Mouse (Mus musculus): ENCODE measurements at regions not wholly inside any gene's neighbourhood (a gene's known extent, or its start where the extent isn't known, plus 50 kb on each side); places are given as distances from the start of the nearest gene placed in this dataset.

DNA sequence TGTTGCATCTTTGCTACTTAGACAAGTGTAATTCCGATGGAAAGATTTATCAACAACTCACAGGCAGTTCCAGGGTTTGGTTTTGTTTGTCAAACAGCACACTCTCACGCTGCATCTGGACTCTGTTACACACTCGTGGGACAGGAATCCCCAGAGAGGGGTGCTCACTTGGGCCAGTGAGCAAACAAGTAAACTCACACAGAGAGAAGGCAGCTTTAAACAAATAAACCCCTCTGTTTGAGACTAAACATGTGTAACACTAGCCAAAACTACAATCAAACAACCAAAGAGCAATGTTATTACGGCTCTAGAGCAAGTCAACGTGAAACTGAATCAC, 65.0 kb upstream of the Tmco5 start:
- no peak for DNase-seq (ENCODE audit: low spot score)
- WGBS, result 60% methylated on average over 5 of the region's 5 CpGs
- Histone ChIP-seq H3K4me2 (no peak overlapping the region), H3K27ac (ENCODE audit: low read depth, low read length) (no peak overlapping the region), H3K9me3 (ENCODE audit: control insufficient read depth, low read length) (no peaks in the 10 kb centered on the region), H3K9ac (ENCODE audit: low read depth, low read length) (no peak overlapping the region), H3K36me3 (ENCODE audit: control insufficient read depth, insufficient read depth, low read length) (no peaks in the 10 kb centered on the region), H3K27me3 (replicated peaks; ENCODE audit: control insufficient read depth, insufficient read depth, low read length) (no peaks in the 10 kb centered on the region), H3K4me1 (replicated peaks; ENCODE audit: control insufficient read depth, insufficient read depth, low read length) (no peaks in the 10 kb centered on the region), H3K4me3 (ENCODE audit: low read depth, low read length) (no peak overlapping the region)
- no peak for ATAC-seq (replicated peaks; ENCODE audit: low FRiP score)

DNA sequence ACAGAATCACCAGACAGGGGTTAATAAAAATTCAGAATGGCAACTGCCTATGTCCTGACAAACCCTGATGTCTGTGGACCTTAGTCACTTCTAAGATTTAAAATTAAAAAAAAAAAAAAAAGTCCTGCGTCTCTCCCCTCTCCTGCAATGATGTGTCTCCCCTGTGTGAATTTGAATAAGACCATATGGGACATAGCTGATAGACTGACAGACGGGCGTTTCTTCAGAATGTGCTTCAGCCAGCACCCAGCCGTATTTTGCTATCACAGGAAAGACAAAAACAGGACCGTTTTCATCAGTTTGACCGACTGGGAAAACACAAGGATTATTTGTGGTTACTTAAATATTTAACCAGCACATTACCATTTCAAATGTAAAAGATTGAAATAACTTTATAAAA, 61.4 kb upstream of the Tmco5 start:
- no peaks in the 10 kb centered on the region for H3K4me1 ChIP-seq (replicated peaks; ENCODE audit: control insufficient read depth, insufficient read depth, low read length)
- no peak for DNase-seq (ENCODE audit: low spot score)

DNA sequence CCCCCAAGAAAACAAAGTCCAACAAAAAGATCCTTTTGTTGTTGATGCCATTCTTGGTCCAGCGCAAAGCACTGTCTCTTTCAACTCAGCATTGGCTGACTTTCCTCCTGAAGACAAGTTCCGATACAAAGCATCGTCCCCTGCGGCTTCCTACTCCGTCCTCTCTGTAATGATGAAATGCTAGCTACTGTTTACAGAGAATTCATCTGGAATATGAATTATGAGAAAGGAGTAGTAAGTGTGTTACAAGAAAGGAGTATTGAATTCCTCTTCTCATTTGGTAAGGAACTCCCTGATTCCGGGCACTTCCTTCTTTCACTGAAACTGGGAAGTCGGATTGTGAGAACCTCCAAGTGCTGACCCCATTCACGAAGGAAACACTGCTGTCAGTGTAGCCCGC, 60.9 kb upstream of the Tmco5 start:
- ATAC-seq (replicated peaks; ENCODE audit: low FRiP score) (no peak), DNase-seq (ENCODE audit: low spot score) (no peak)
- Histone ChIP-seq H3K27me3 (replicated peaks; ENCODE audit: control insufficient read depth, insufficient read depth, low read length) (no peaks in the 10 kb centered on the region), H3K27ac (ENCODE audit: low read depth, low read length) (no peak overlapping the region), H3K9me3 (ENCODE audit: control insufficient read depth, low read length) (no peaks in the 10 kb centered on the region), H3K36me3 (ENCODE audit: control insufficient read depth, insufficient read depth, low read length) (no peaks in the 10 kb centered on the region), H3K9ac (ENCODE audit: low read depth, low read length) (no peak overlapping the region), H3K4me2 (no peak overlapping the region), H3K4me3 (ENCODE audit: low read depth, low read length) (no peak overlapping the region), H3K4me1 (replicated peaks; ENCODE audit: control insufficient read depth, insufficient read depth, low read length) (no peaks in the 10 kb centered on the region)
- WGBS, result 63% methylated on average over 9 of the region's 9 CpGs

More for the DNA sequence above, 61.4 kb upstream of the Tmco5 start:
- no peak overlapping the region for H3K27ac ChIP-seq (ENCODE audit: low read depth, low read length)
- H3K4me3 ChIP-seq (ENCODE audit: low read depth, low read length), result no peak overlapping the region
- no peaks in the 10 kb centered on the region for H3K27me3 ChIP-seq (replicated peaks; ENCODE audit: control insufficient read depth, insufficient read depth, low read length)
- H3K9ac ChIP-seq (ENCODE audit: low read depth, low read length), result no peak overlapping the region
- H3K4me2 ChIP-seq, result no peak overlapping the region
- 70% methylated on average over 6 of the region's 6 CpGs for WGBS
- ATAC-seq (replicated peaks; ENCODE audit: low FRiP score), result no peak
- no peaks in the 10 kb centered on the region for H3K36me3 ChIP-seq (ENCODE audit: control insufficient read depth, insufficient read depth, low read length)
- H3K9me3 ChIP-seq (ENCODE audit: control insufficient read depth, low read length), result no peaks in the 10 kb centered on the region

DNA sequence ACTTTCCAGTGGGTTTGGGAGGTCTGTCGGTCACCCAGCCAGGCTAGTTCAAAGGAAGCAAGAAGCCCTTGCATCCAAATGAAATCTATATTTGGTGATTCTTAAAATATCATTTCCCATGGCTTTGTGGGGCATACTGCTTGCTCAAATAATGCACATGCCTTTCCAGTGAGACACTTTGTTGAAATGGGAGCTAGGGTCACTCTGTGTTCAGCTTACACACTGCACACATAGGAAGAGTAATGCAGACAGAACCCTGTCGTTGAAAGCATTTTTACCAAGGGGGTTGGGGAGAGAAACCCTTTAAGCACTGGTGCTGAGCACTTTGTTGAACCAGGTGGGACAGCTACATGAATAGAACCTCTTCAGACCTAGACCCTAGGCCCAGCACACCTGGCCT, 59.9 kb upstream of the Tmco5 start:
- no peak for DNase-seq (ENCODE audit: low spot score)
- H3K27me3 ChIP-seq (replicated peaks; ENCODE audit: control insufficient read depth, insufficient read depth, low read length), result no peaks in the 10 kb centered on the region
- H3K4me1 ChIP-seq (replicated peaks; ENCODE audit: control insufficient read depth, insufficient read depth, low read length), result no peaks in the 10 kb centered on the region
- no peak for ATAC-seq (replicated peaks; ENCODE audit: low FRiP score)
- no peak overlapping the region for H3K27ac ChIP-seq (ENCODE audit: low read depth, low read length)
- 64% methylated on average over 2 of the region's 2 CpGs for WGBS
- no peak overlapping the region for H3K4me3 ChIP-seq (ENCODE audit: low read depth, low read length)
- H3K4me2 ChIP-seq, result no peak overlapping the region
- H3K36me3 ChIP-seq (ENCODE audit: control insufficient read depth, insufficient read depth, low read length), result no peaks in the 10 kb centered on the region
- no peaks in the 10 kb centered on the region for H3K9me3 ChIP-seq (ENCODE audit: control insufficient read depth, low read length)
- no peak overlapping the region for H3K9ac ChIP-seq (ENCODE audit: low read depth, low read length)

DNA sequence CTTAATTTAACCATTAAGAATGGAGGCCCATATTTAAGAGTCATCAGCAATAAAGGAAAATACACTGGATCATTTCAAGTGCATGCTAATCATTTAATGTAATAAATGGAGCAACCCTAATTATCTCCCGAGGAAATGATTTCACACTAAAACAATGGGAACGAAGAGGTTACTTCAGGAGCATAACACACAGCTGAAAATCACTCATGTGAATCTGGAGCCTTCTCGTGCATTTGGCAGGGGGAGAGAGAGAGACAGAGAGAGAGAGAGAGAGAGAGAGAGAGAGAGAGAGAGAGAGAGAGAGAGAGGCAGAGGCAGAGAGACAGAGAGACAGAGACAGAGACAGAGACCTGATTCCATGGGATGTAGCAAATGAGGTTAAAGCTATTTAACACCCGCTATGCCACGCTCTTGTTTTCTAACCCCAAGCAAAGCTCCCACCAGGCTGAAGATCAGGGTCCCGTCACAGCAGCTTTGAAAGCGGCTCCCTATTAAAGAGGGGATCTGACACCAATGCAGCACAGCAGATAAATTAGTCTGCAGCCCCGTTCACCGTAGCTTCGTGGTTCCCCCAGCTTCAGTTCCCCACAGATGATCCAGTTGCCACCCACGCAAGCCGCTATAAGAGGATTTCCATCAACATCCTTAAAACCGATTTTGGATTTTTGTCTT, 59.3 kb upstream of the Tmco5 start:
- Histone ChIP-seq H3K27ac (ENCODE audit: low read depth, low read length) (no peak overlapping the region), H3K9me3 (ENCODE audit: control insufficient read depth, low read length) (no peaks in the 10 kb centered on the region), H3K9ac (ENCODE audit: low read depth, low read length) (no peak overlapping the region), H3K27me3 (replicated peaks; ENCODE audit: control insufficient read depth, insufficient read depth, low read length) (no peaks in the 10 kb centered on the region), H3K4me2 (no peak overlapping the region), H3K4me3 (ENCODE audit: low read depth, low read length) (no peak overlapping the region), H3K36me3 (ENCODE audit: control insufficient read depth, insufficient read depth, low read length) (no peaks in the 10 kb centered on the region), H3K4me1 (replicated peaks; ENCODE audit: control insufficient read depth, insufficient read depth, low read length) (no peaks in the 10 kb centered on the region)
- no peak for DNase-seq (ENCODE audit: low spot score)
- 53% methylated on average over 13 of the region's 13 CpGs for WGBS
- no peak for ATAC-seq (replicated peaks; ENCODE audit: low FRiP score)

DNA sequence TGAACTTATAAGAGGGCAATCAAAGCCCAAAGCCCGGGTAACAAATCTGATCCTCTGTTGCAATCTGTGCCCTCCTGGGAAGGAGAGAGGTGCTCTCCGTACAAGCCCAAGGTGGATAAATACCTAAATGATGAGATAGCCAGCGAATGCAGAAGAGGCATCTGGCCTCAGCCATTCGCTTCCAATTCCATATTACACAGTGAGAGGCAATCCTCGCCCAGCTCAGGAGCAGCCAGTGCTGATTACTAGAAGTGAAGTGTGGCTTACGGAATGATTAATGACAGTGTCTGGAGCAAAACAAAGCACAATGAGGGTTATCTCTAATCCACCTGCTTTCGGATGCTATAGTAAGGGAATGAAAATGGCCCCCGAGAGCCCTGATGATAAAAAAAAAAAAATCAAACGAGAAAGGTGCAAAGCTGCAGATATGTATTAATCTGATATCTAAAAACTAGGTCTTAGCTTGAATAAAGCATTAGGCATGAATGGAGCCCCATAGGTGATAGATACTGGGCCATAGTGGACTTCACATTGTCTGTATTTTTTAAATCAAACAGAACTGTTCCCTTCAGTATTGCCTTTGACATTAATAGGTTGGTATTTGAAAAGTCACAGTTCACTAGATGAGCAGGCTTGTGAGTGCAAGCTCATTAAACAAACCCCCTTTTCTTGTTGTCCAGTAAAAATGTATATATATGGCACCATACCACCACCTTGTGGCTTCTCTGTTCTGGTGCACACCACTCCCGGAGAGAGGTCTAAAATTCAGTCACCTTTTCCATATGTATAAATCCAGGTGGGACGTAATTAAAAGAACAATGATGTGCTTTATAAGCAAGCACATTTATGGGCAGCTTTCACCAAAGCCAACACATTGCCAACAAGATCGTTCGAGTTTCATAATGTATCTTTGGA, 57.4 kb upstream of the Tmco5 start:
- H3K9ac ChIP-seq (ENCODE audit: low read depth, low read length), result no peak overlapping the region
- no peaks in the 10 kb centered on the region for H3K9me3 ChIP-seq (ENCODE audit: control insufficient read depth, low read length)
- no peaks in the 10 kb centered on the region for H3K27me3 ChIP-seq (replicated peaks; ENCODE audit: control insufficient read depth, insufficient read depth, low read length)
- ATAC-seq (replicated peaks; ENCODE audit: low FRiP score) (no peak), DNase-seq (ENCODE audit: low spot score) (no peak)
- H3K4me1 ChIP-seq (replicated peaks; ENCODE audit: control insufficient read depth, insufficient read depth, low read length), result no peaks in the 10 kb centered on the region
- H3K4me3 ChIP-seq (ENCODE audit: low read depth, low read length), result no peak overlapping the region
- H3K4me2 ChIP-seq, result no peak overlapping the region
- 54% methylated on average over 13 of the region's 13 CpGs for WGBS
- H3K27ac ChIP-seq (ENCODE audit: low read depth, low read length), result no peak overlapping the region
- no peaks in the 10 kb centered on the region for H3K36me3 ChIP-seq (ENCODE audit: control insufficient read depth, insufficient read depth, low read length)

All from liver, embryonic 11.5 days (tissue).